Mouse (Mus musculus) ES-E14 (cell line): ENCODE data around the gene Mansc1.

Experiments used
- HCFC1 ChIP-seq: IDR thresholded peaks from 2 replicates; pipeline ENCODE4 v1.6.1; 2012; ENCODE audit warnings: low read length, inconsistent platforms, borderline replicate concordance; ENCODE audit not compliant: insufficient read depth
- ZC3H11A ChIP-seq: IDR thresholded peaks from 2 replicates; pipeline ENCODE4 v1.6.1; 2012; ENCODE audit warnings: low read depth, mild to moderate bottlenecking, inconsistent platforms, low read length, borderline replicate concordance

DNA sequence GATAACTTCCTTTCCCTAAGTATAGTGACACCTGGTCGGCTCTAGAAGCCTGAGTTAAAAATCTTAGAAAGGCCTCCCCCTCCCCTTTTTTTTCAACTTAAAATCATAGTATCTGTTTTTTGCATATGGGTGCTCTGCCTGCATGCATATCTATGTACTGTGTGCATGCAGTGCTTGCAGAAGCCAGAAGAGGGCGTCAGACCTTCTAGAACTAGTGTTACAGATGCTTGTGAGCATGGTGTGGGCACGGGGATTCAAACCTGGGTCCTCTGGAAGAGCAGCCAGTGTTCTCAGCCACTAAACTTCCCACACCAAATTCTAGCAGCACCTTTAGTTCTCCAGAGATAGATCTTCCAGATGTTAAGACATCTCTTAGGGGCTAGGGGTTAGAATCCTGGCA, 14.7 kb downstream of the Mansc1 start:
- TF ChIP-seq ZC3H11A (0 out of 2 replicates have a peak, but pooled peaks have one; percentile 1), HCFC1 (no peak)
